Mouse (Mus musculus): ENCODE measurements around the gene Rab20.
A peak's percentile ranks its signal among the peaks of the same experiment; 100 is the strongest.
"Not testable (repeated sequence)": the region's sequence is repeated elsewhere in the genome, so short reads cannot be mapped to it uniquely, and the experiment has no call there.

Rab20 gene

GRCm38 (mm10) chr8:11477811-11478761 lies at the start of gene Rab20:
Rab20 (minus strand) TSS chr8:11478710.
- peak; percentile 60 to 76 for DNase-seq

GRCm38 (mm10) chr8:11523331-11523730 lies 44.8 kb upstream of the Rab20 start:
- DNase-seq: no peak

DNA sequence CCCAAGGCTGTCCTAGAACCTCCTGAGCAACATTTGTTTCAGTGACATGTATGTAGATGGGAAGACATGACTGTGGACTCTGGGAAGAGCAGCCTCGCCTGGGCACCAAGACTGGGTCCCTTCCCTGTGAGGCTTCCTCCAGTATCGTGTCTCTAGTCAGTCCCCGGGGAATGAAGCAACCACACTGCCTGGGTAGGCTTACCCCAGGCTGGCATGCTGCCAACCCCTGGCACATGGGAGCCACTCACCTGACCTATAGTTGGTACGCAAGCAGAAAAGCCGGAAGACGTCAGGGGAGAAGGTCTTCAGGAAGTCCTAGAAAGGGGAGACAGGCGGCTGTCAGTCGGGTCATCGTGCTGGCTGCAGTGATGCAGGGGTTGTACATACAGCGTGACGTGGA lies 40.2 kb upstream of the Rab20 start:
- no peak for DNase-seq

GRCm38 (mm10) chr8:11518056-11518396 lies 39.5 kb upstream of the Rab20 start:
- no peak for DNase-seq

GRCm38 (mm10) chr8:11517366-11518055 lies 39.0 kb upstream of the Rab20 start:
- no peak for DNase-seq

DNA sequence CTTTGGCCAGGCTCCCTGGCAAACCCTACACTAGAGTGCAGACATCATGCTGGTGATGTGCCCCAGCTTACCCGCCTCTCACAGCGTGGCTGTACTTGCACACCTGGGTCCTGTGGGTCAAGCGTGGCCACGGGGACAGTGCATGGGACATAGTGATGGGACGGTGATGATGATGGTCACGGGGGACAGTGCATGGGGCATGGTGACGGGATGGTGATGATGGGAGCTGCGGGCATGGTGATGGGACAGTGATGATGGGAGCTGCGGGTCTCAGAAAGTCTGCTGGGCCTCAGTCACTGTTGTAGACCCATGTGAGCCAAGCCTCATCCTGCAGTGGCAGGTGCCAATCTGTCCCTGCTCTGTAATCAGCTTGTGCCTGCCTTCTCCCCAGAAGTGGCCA lies 37.8 kb upstream of the Rab20 start:
- no peak for DNase-seq

DNA sequence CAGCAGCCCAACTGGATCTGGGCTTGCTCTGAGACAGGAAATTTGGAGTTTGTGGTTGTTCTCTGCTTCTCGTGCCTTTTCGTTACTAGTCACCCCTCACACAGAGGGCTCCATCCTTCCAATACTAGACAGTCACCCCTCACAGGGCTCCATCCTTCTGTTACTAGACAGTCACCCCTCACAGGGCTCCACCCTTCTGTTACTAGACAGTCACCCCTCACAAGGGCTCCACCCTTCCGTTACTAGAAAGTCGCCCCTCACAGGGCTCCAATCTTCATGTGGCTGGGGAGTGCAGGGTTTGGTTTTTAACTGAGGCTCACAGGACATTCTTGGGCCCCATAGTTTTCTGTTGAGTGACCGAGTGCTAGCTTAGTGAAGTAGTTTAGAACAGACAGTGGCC lies 34.7 kb upstream of the Rab20 start:
- DNase-seq: no peak

DNA sequence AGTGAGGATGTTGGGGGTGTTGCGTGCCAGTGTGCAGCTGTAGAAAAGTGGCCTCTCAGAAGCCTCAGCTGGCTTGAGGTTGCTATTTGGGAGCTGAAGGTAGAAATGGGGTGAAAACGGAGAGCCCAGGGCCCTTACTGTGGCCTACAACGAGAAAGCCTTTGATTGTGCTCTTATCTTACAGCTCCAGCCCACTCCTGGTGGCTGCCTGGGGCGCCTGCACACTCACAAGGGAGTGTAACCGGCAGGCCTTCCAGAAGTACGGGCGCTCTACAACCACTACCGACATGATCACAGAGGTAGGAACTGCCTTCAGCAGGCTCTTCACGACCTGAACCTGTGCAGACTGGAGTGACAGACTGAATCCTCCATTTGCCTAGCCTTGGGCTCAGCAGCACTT lies 34.2 kb upstream of the Rab20 start:
- no peak for DNase-seq

- DNase-seq: no peak
Observed at GRCm38 (mm10) chr8:11510971-11511370, 32.5 kb upstream of the Rab20 start.

DNA sequence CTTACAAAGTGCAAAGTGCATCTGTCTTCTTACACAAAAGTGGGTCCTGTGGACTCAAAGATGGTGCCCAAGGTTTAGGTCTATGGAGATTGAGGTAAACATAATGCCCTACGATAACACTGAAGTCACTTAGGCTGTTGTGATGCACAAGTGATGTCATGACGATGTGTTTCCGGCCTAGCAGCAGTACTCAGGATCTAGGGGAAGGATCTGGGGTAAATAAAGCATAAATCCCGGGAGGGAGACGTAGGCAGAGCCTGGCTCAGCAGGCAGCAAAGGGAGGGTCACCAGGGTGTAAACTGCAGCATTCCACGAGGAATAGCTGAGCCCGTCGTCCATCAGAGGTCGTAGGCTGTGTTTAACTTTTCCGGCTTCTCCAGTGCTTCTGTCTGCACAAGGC lies 30.4 kb upstream of the Rab20 start:
- DNase-seq: no peak

- DNase-seq: peak; percentile 36 to 63
Observed at GRCm38 (mm10) chr8:11506802-11507201, 28.3 kb upstream of the Rab20 start.

GRCm38 (mm10) chr8:11506074-11506473 lies 27.6 kb upstream of the Rab20 start:
- DNase-seq: no peak

DNA sequence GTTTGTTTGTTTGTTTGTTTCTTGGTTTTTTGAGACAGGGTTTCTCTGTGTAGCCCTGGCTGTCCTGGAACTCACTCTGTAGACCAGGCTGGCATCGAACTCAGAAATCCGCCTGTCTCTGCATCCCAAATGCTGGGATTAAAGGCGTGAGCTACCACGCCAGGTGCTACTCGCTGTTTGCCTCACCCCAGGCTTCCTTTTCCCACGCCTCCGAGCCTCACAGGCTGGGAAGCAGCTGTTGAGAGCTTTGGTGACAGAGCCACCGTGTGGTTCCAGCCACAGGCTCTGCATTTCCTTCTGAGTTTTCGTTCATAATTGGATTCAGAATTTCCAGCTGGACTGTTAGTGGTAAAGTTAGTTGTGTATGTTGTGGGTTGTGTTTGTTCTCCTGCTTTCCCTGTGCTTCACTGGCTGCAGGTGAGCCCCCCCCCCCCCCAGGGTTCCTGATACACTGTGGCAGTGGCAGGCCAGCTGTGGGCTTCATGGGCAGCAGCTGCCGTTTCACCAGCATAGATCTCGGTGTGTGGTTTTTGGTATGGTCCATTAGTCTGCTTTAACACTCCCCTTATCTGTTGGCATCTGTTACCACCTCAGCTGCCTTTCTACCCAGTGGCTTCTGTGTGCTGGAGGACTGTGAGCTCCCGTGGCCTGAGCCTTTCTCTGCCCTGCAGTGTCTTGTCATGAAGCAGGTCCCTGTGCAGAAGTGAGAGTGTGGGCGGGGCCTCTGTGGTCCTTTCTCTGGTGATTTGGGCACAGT lies 25.1 kb upstream of the Rab20 start:
- no peak for DNase-seq

DNA sequence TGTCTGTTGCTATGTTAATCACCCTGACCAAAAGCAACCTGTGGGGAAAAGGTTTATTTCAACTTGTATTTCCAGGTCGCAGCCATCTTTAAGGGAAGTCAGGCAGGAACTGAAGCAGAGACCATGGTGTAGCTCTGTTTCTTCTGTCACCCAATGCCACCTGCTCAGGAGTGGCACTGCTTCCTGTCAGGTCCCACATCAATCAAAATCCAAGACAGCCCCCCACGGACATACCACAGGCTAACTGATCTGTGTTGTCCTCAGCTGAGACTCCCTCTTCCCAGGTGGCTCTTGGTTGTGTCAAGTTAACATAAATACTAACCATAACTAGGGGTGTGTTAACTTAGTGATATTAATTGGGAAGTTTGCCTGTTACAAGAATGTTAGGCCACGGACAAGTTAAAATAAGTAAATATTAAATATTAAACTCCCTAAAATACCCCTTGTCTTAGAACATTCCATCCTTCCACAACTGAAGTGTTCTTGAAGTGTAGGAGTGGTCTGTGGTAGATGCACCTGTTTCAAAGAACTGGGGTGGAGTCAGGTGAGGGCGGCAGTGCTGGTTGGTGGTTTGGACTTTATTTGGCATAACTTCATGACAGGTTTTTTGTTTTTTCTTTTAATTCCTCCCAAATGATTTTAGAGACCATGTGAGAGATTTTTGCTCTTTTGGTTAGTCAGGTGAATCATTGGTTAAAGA lies 20.4 kb upstream of the Rab20 start:
- DNase-seq: no peak

DNA sequence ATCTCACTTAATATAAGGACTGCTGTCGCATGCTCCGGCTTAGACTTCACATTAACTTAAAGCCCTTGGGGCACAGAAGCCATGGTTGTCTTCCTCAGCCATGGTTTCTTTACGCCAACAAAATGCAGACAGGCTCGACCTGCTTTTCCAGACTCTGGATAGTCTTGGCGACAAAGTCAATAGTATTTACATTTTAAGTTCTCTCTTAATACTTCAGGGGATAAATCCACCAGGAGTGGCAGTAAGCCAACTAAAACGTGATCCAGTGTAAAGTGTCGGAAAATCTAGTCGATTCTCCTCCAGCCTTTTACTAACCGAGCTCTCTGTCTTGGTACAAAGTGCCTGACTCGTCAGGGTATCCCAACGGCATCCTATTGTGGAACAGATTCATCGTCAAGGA lies 19.8 kb upstream of the Rab20 start:
- no peak for DNase-seq

GRCm38 (mm10) chr8:11497017-11497990 lies 18.8 kb upstream of the Rab20 start, which contains the start of gene Naxd:
Naxd (plus strand) TSS chr8:11497506.
- DNase-seq: peak; percentile 77 to 85

DNA sequence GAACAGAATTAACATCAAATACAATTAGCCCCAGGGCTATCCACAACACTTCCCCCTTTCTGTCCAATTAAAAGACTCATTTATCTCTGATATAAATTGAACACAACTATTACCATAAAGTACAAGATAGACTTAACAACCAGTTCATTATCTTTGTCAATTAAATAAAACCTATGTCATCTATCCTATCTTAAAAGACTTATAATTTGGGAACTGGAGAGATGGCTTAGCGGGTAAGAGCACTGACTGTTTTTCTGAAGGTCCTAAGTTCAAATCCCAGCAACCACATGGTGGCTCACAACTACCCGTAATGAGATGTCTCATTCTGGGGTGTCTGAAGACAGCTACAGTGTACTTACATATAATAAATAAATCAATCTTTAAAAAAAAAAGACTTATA lies 13.8 kb upstream of the Rab20 start:
- DNase-seq: not testable (repeated sequence)

- DNase-seq: no peak
Observed at GRCm38 (mm10) chr8:11487229-11487628, 8.7 kb upstream of the Rab20 start.

DNA sequence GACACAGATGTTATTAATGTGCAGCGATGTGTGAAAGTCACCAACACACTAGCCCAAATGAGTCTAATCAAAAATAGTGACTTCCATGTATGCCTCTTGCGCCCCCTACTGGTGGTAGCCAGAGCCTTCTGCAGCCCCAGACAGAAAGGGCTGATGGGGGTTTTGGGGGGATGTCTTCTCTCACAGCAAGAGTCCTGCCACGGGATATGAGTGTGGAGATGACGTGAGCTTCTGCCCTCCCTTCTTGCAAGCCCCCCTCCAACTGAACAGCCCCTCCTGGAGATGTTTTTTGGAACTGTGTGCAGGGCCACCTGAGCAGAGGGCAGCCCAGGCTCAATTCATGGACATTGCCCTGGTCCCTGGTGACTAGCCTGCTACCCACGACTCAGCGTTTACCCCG lies 7.6 kb upstream of the Rab20 start:
- peak; percentile 30 to 75 for DNase-seq

- no peak for DNase-seq
Observed at GRCm38 (mm10) chr8:11482537-11482936, 4.0 kb upstream of the Rab20 start.

DNA sequence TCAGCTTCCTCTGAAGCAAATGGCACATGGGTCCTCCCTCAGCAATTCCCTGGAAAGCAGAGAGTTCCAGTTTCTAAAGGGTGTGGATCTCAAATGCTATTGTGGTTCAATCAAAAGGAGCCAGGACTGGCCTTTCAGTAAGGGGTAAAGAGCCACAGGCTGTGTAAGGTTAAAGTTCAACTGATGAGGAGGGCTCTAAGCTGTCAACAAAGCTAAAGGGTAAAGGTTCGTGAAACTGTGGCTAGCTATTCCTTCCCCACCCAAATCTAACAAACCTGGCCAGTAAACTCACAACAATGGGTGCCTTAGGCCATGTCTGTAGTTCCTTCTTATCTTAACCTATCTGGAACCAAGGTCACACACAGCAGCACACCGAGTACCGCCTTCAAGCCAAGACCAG lies 3.4 kb upstream of the Rab20 start:
- no peak for DNase-seq
